Mouse (Mus musculus) bone marrow, adult 2 months (tissue): ENCODE measurements around the gene Mia. TPM values are rescaled to one million over a fixed set of nuclear protein-coding genes. Genes with fewer than 3 reads are reported as not detected.

Experiments
- H3K27ac ChIP-seq: fragments of 200-500 bp; 2 replicates; pipeline ENCODE4 v1.5.1; 2012; ENCODE audit warnings: low read depth, mild to moderate bottlenecking, control low read depth, inconsistent platforms, low read length; ENCODE audit not compliant: control insufficient read depth, poor library complexity, insufficient read depth
- H3K4me1 ChIP-seq: fragments of 200-500 bp; 2 replicates; pipeline ENCODE4 v1.6.1; 2011; ENCODE audit warnings: low read length; ENCODE audit not compliant: control insufficient read depth, insufficient read depth
- H3K4me3 ChIP-seq: fragments of 200-500 bp; replicated peaks from 2 replicates; pipeline ENCODE3; 2011; ENCODE audit warnings: mild to moderate bottlenecking, low read depth, low read length, control low read depth; ENCODE audit not compliant: control insufficient read depth
- CTCF ChIP-seq: fragments of 200-500 bp; IDR thresholded peaks from 2 replicates; pipeline ENCODE4 v1.5.1; 2011; ENCODE audit warnings: low read length, control low read depth; ENCODE audit not compliant: control insufficient read depth, insufficient read depth
- POLR2A ChIP-seq: fragments of 200-500 bp; IDR thresholded peaks from 2 replicates; pipeline ENCODE4 v1.6.1; 2011; ENCODE audit warnings: low read depth, mild to moderate bottlenecking, control low read depth, low read length, borderline replicate concordance; ENCODE audit not compliant: control insufficient read depth
- WGBS: fragments of 180-500 bp; shearing (Covaris S2); methylation state at CpG from one replicate; pipeline ENCODE4 v1.1.7; 2018; 5-methylcytosine and 5-hydroxymethylcytosine counted together
- polyA plus RNA-seq: library from polyadenylated mRNA; stranded (reverse); fragments of >200 nt; gene quantifications from 2 replicates; pipeline ENCODE4 v1.2.4, GENCODE M21; 2011; ENCODE audit warnings: low replicate concordance; ENCODE audit not compliant: missing spikeins, insufficient read depth, insufficient read length

Gene Mia
- polyA plus RNA-seq, 1 experiment: not detected

- 68% methylated on average over 4 of the region's 4 CpGs for WGBS
- TF ChIP-seq CTCF (no peak), POLR2A (no peak)
- no peaks in the 10 kb centered on the region for H3K4me1 ChIP-seq
- no peak overlapping the region for H3K27ac ChIP-seq
- H3K4me3 ChIP-seq: no peak overlapping the region
These were observed 47.2 kb downstream of the Mia start for GRCm38 (mm10) chr7:27133757-27134156.

GRCm38 (mm10) chr7:27133156-27133555, 47.8 kb downstream of the Mia start:
- WGBS: 63% methylated on average over 12 of the region's 12 CpGs
- Histone ChIP-seq H3K4me3 (no peak overlapping the region), H3K4me1 (no peaks in the 10 kb centered on the region), H3K27ac (no peak overlapping the region)
- TF ChIP-seq POLR2A: no peak
- TF ChIP-seq CTCF: no peak

GRCm38 (mm10) chr7:27132588-27132987, 48.4 kb downstream of the Mia start:
- no peak for TF ChIP-seq CTCF
- no peak for TF ChIP-seq POLR2A
- no peaks in the 10 kb centered on the region for H3K4me1 ChIP-seq
- WGBS: 14% methylated on average over 10 of the region's 10 CpGs
- H3K4me3 ChIP-seq: no peak overlapping the region
- no peak overlapping the region for H3K27ac ChIP-seq

GRCm38 (mm10) chr7:27131387-27131786, 49.6 kb downstream of the Mia start:
- 59% methylated on average over 2 of the region's 2 CpGs for WGBS
- no peaks in the 10 kb centered on the region for H3K4me1 ChIP-seq
- TF ChIP-seq CTCF: peak; percentile 19; the same call in 1 of the 2 replicates
- no peak for TF ChIP-seq POLR2A
- no peak overlapping the region for H3K27ac ChIP-seq
- no peak overlapping the region for H3K4me3 ChIP-seq

- WGBS: 82% methylated on average over 22 of the region's 22 CpGs
- Histone ChIP-seq H3K27ac (no peak overlapping the region), H3K4me3 (no peak overlapping the region), H3K4me1 (no peaks in the 10 kb centered on the region)
- TF ChIP-seq POLR2A (no peak), CTCF (no peak)
These were observed 50.2 kb downstream of the Mia start for GRCm38 (mm10) chr7:27130521-27131370.

- Histone ChIP-seq H3K4me1 (no peaks in the 10 kb centered on the region), H3K4me3 (no peak overlapping the region), H3K27ac (no peak overlapping the region)
- 77% methylated on average over 12 of the region's 12 CpGs for WGBS
- TF ChIP-seq CTCF (no peak), POLR2A (no peak)
These were observed 51.1 kb downstream of the Mia start for GRCm38 (mm10) chr7:27129811-27130210.

Other genes starting within 250 kb of the Mia start
- gene Cyp2a22, start 241.8 kb downstream of the Mia start, polyA plus RNA-seq: not detected in 2 replicates
- gene Cyp2a12, start 152.1 kb downstream of the Mia start, polyA plus RNA-seq: 0.99 and 2.1 TPM in 2 replicates
- gene Cyp2f2, start 61.2 kb downstream of the Mia start, polyA plus RNA-seq: 2.8 and 4.9 TPM in 2 replicates
- not detected in 2 replicates for gene Cyp2t4, start 27.4 kb downstream of the Mia start, polyA plus RNA-seq
- 50.9 and 92.5 TPM in 2 replicates for gene Egln2, start 14.4 kb downstream of the Mia start, polyA plus RNA-seq
- gene Rab4b, start 2.3 kb downstream of the Mia start, polyA plus RNA-seq: 35.7 and 73.7 TPM in 2 replicates
- gene Gm21983, start 71 bp downstream of the Mia start, polyA plus RNA-seq: not detected in 2 replicates
- 1.6 and 2.5 TPM in 2 replicates for gene BC024978, start 14.6 kb upstream of the Mia start, polyA plus RNA-seq
- 99.4 and 100.0 TPM in 2 replicates for gene Snrpa, start 15.1 kb upstream of the Mia start, polyA plus RNA-seq
- 0.50 and 2.5 TPM in 2 replicates for gene Itpkc, start 47.5 kb upstream of the Mia start, polyA plus RNA-seq
- gene Coq8b, start 51.9 kb upstream of the Mia start, polyA plus RNA-seq: 12.2 and 17.3 TPM in 2 replicates
- 2.4 and 3.2 TPM in 2 replicates for gene Numbl, start 77.3 kb upstream of the Mia start, polyA plus RNA-seq
- gene Ltbp4, start 156.5 kb upstream of the Mia start, polyA plus RNA-seq: 1.3 and 5.8 TPM in 2 replicates
- gene Shkbp1, start 174.9 kb upstream of the Mia start, polyA plus RNA-seq: 44.6 and 80.0 TPM in 2 replicates
- gene Gm20479, start 176.3 kb upstream of the Mia start, polyA plus RNA-seq: not detected in 2 replicates